12 mouse cellular contexts compared by ENCODE assay signal in genomic region chr7:80347670-80348586, GRCm38 (mm10). TPM values are rescaled to one million over a fixed set of nuclear protein-coding genes. Genes with fewer than 3 reads are reported as not detected.
DNase-seq lines count a peak whose midpoint lies in the region; ATAC-seq and TF ChIP-seq lines count a peak whose summit lies in the region.
"Had no signal": no experiment of that assay in that cellular context is flagged by ENCODE, and none has a peak within 500 bp of the region (broad histone marks: within the 10 kb centered on the region; RNA-seq: fewer than 3 reads in every experiment).

No protein-coding gene starts in this region.

- H3K4me3 ChIP-seq in heart, embryonic 13.5 days: no peak overlapping the region
- H3K4me3 ChIP-seq in lung, embryonic 16.5 days (ENCODE audit: low read length): no peak overlapping the region
- H3K4me3 ChIP-seq in lung, adult 2 months (replicated peaks; ENCODE audit: extremely low read depth, low read depth, low read length): no peak overlapping the region
- no peak overlapping the region for H3K4me3 ChIP-seq in intestine, embryonic 14.5 days (ENCODE audit: low read depth, low read length)
- no peak overlapping the region for H3K4me3 ChIP-seq in small intestine, adult 2 months (ENCODE audit: low read depth, low read length)

- H3K9me3 ChIP-seq in heart, embryonic 13.5 days: no peaks in the 10 kb centered on the region
- no peaks in the 10 kb centered on the region for H3K9me3 ChIP-seq in lung, embryonic 16.5 days (ENCODE audit: control insufficient read depth, low read length)
- no peaks in the 10 kb centered on the region for H3K9me3 ChIP-seq in intestine, embryonic 14.5 days (ENCODE audit: control insufficient read depth, low read length)

- no peak for ATAC-seq in heart, embryonic 13.5 days (ENCODE audit: extremely low read depth, insufficient number of reproducible peaks, low FRiP score, low TSS enrichment)
- peak; percentile 61 for ATAC-seq in lung, embryonic 16.5 days (ENCODE audit: low read depth)
- peak; percentile 12; the same call in 1 of the 2 replicates for ATAC-seq in intestine, embryonic 14.5 days (replicated peaks; ENCODE audit: low FRiP score, low TSS enrichment, low read depth)
- no peak for ATAC-seq in megakaryocyte progenitor cell, adult 5-6 weeks (replicated peaks; ENCODE audit: poor library complexity)

- H3K27me3 ChIP-seq in heart, embryonic 13.5 days (replicated peaks): no peaks in the 10 kb centered on the region
- H3K27me3 ChIP-seq in lung, embryonic 16.5 days (ENCODE audit: control insufficient read depth, insufficient read depth, low read depth, low read length): no peaks in the 10 kb centered on the region
- no peaks in the 10 kb centered on the region for H3K27me3 ChIP-seq in intestine, embryonic 14.5 days (replicated peaks; ENCODE audit: control insufficient read depth, insufficient read depth, low read length)
- no peaks in the 10 kb centered on the region for H3K27me3 ChIP-seq in small intestine, adult 2 months (ENCODE audit: control insufficient read depth, insufficient read depth, low read length)

- no peak overlapping the region for H3K4me2 ChIP-seq in heart, embryonic 13.5 days
- H3K4me2 ChIP-seq in lung, embryonic 16.5 days (ENCODE audit: low read depth, low read length): no peak overlapping the region
- peak overlapping the region; percentile 15; the same call in 1 of the 2 replicates for H3K4me2 ChIP-seq in intestine, embryonic 14.5 days (ENCODE audit: low read length)

- TF ChIP-seq CTCF in lung, adult 2 months (IDR thresholded peaks at IDR 0.05; ENCODE audit: insufficient read depth, low read length): no peak
- TF ChIP-seq CTCF in small intestine, adult 2 months (IDR thresholded peaks at IDR 0.05; ENCODE audit: extremely low read depth, insufficient read length, insufficient replicate concordance, low read depth, low read length): no peak

- no peak for DNase-seq in heart, postnatal 10 days
- no peak for DNase-seq in lung, adult 2 months
- peak; percentile 58 for DNase-seq in intestine, embryonic 14.5 days (ENCODE audit: low spot score)
- no peak for DNase-seq in MN1 (ENCODE audit: low spot score)
- DNase-seq: cerebellum, adult 2 months; heart, postnatal 14 days; spleen, adult 18-20 months; thymus, postnatal 36 days had no signal

- intact Hi-C loops in heart, postnatal 10 days (cut with DNase I): no loop called here

- H3K9ac ChIP-seq in heart, embryonic 13.5 days: 0 out of 2 replicates have a peak overlapping the region, but pooled peaks have one; percentile 28
- H3K9ac ChIP-seq in lung, embryonic 16.5 days (ENCODE audit: low read length): 0 out of 2 replicates have a peak overlapping the region, but pooled peaks have one; percentile 19
- H3K9ac ChIP-seq in intestine, embryonic 14.5 days (ENCODE audit: low read length): no peak overlapping the region

- H3K27ac ChIP-seq in heart, embryonic 13.5 days (replicated peaks): no peak overlapping the region
- peak overlapping the region; percentile 91 for H3K27ac ChIP-seq in lung, embryonic 16.5 days (ENCODE audit: low read length)
- peak overlapping the region; percentile 77 for H3K27ac ChIP-seq in intestine, embryonic 14.5 days (ENCODE audit: low read depth)
- H3K27ac ChIP-seq in small intestine, adult 2 months (ENCODE audit: insufficient read depth, low read depth, low read length): peak overlapping the region; percentile 39

- peaks cover 42% of the 10 kb centered on the region for H3K36me3 ChIP-seq in heart, embryonic 13.5 days
- H3K36me3 ChIP-seq in lung, embryonic 16.5 days (ENCODE audit: control insufficient read depth, insufficient read depth, low read length): peaks cover 6% of the 10 kb centered on the region
- H3K36me3 ChIP-seq in intestine, embryonic 14.5 days (ENCODE audit: control insufficient read depth, insufficient read depth, low read length): peaks cover 27% of the 10 kb centered on the region
- peaks cover 4% of the 10 kb centered on the region; the same call in 1 of the 2 replicates for H3K36me3 ChIP-seq in small intestine, adult 2 months (ENCODE audit: control insufficient read depth, insufficient read depth, low read length)

- no peak for TF ChIP-seq POLR2A in lung, adult 2 months (IDR thresholded peaks at IDR 0.05; ENCODE audit: borderline replicate concordance, extremely low read depth, low read depth, low read length)
- TF ChIP-seq POLR2A in small intestine, adult 2 months (IDR thresholded peaks at IDR 0.05; ENCODE audit: low read depth, low read length): no peak

- WGBS in heart, embryonic 13.5 days: 66% methylated on average over 13 of the region's 13 CpGs
- WGBS in lung, embryonic 16.5 days: 49% methylated on average over 13 of the region's 13 CpGs
- 56% methylated on average over 13 of the region's 13 CpGs for WGBS in lung, adult 2 months
- 41% methylated on average over 13 of the region's 13 CpGs for WGBS in intestine, embryonic 14.5 days
- WGBS in small intestine, adult 2 months: 74% methylated on average over 13 of the region's 13 CpGs

- peaks cover 24% of the 10 kb centered on the region for H3K4me1 ChIP-seq in heart, embryonic 13.5 days
- H3K4me1 ChIP-seq in lung, embryonic 16.5 days (replicated peaks; ENCODE audit: control insufficient read depth, insufficient read depth, low read length): peaks cover 15% of the 10 kb centered on the region
- H3K4me1 ChIP-seq in lung, adult 2 months (ENCODE audit: control insufficient read depth, insufficient read depth, low read length): peaks cover 3% of the 10 kb centered on the region; the same call in 1 of the 2 replicates
- H3K4me1 ChIP-seq in intestine, embryonic 14.5 days (replicated peaks; ENCODE audit: control insufficient read depth, insufficient read depth, low read length): peaks cover 19% of the 10 kb centered on the region; the same call in 1 of the 2 replicates
- H3K4me1 ChIP-seq in small intestine, adult 2 months (ENCODE audit: control insufficient read depth, insufficient read depth, insufficient read length, low read length): peaks cover 9% of the 10 kb centered on the region; the same call in 1 of the 2 replicates

RNA-seq across cellular contexts. Expression of gene Hddc3, which starts 5.0 kb away (rescaled TPM):
- 14.5 and 16.5 TPM in 2 replicates for polyA plus RNA-seq in heart, embryonic 13.5 days (2015; fragmentation: Nextera tagmentation; extraction: Ambion mirVana)
- total RNA-seq in heart, postnatal 10 days (2021): 10 to 100 TPM; 33.1 to 35.5 TPM
- polyA plus RNA-seq in lung, embryonic 16.5 days (2015; fragmentation: Nextera tagmentation; extraction: Ambion mirVana): 20.9 and 21.9 TPM in 2 replicates
- polyA plus RNA-seq in lung, adult 2 months (2012; rRNA removed): 20.4 and 26.9 TPM in 2 replicates
- polyA plus RNA-seq in intestine, embryonic 14.5 days (2014; fragmentation: Nextera tagmentation; extraction: Ambion mirVana): 19.8 and 19.9 TPM in 2 replicates
- 5.2 and 7.2 TPM in 2 replicates for polyA plus RNA-seq in small intestine, adult 2 months (2012; rRNA removed)
- total RNA-seq in megakaryocyte progenitor cell, adult 5-6 weeks (2015): 15.1 and 20.4 TPM in 2 replicates
- 9.1 and 24.0 TPM in 2 replicates for total RNA-seq in megakaryocyte progenitor cell, adult 5-6 weeks (2017)

RNA-seq across cellular contexts. Expression of gene Unc45a, which starts 7.1 kb away (rescaled TPM):
- polyA plus RNA-seq in heart, embryonic 13.5 days (2015; fragmentation: Nextera tagmentation; extraction: Ambion mirVana): 18.2 and 20.1 TPM in 2 replicates
- total RNA-seq in heart, postnatal 10 days (2021): 10 to 100 TPM; 17.9 to 18.9 TPM
- polyA plus RNA-seq in lung, embryonic 16.5 days (2015; fragmentation: Nextera tagmentation; extraction: Ambion mirVana): 40.8 and 42.3 TPM in 2 replicates
- polyA plus RNA-seq in lung, adult 2 months (2012; rRNA removed): 102 and 105 TPM in 2 replicates
- 29.9 and 34.2 TPM in 2 replicates for polyA plus RNA-seq in intestine, embryonic 14.5 days (2014; fragmentation: Nextera tagmentation; extraction: Ambion mirVana)
- polyA plus RNA-seq in small intestine, adult 2 months (2012; rRNA removed): 37.1 and 66.6 TPM in 2 replicates
- 5.4 TPM in 2 replicates for total RNA-seq in megakaryocyte progenitor cell, adult 5-6 weeks (2015)
- total RNA-seq in megakaryocyte progenitor cell, adult 5-6 weeks (2017): 15.6 and 16.6 TPM in 2 replicates

RNA-seq across cellular contexts. Expression of gene Man2a2, which starts 23.2 kb away (rescaled TPM):
- polyA plus RNA-seq in heart, embryonic 13.5 days (2015; fragmentation: Nextera tagmentation; extraction: Ambion mirVana): 15.0 and 19.3 TPM in 2 replicates
- total RNA-seq in heart, postnatal 10 days (2021): 10 to 100 TPM; 70.5 to 72.0 TPM
- polyA plus RNA-seq in lung, embryonic 16.5 days (2015; fragmentation: Nextera tagmentation; extraction: Ambion mirVana): 20.4 and 21.1 TPM in 2 replicates
- polyA plus RNA-seq in lung, adult 2 months (2012; rRNA removed): 93.7 and 96.3 TPM in 2 replicates
- 17.4 and 18.8 TPM in 2 replicates for polyA plus RNA-seq in intestine, embryonic 14.5 days (2014; fragmentation: Nextera tagmentation; extraction: Ambion mirVana)
- polyA plus RNA-seq in small intestine, adult 2 months (2012; rRNA removed): 16.8 and 30.2 TPM in 2 replicates
- total RNA-seq in megakaryocyte progenitor cell, adult 5-6 weeks (2015): 31.2 and 32.6 TPM in 2 replicates
- total RNA-seq in megakaryocyte progenitor cell, adult 5-6 weeks (2017): 37.9 and 44.0 TPM in 2 replicates

RNA-seq across cellular contexts. Expression of gene Rccd1, which starts 23.7 kb away (rescaled TPM):
- 7.3 and 7.8 TPM in 2 replicates for polyA plus RNA-seq in heart, embryonic 13.5 days (2015; fragmentation: Nextera tagmentation; extraction: Ambion mirVana)
- 10 to 100 TPM in 1 of 2 experiments, 1 to 10 TPM in 1; 7.1 to 10.1 TPM for total RNA-seq in heart, postnatal 10 days (2021)
- 7.2 and 8.9 TPM in 2 replicates for polyA plus RNA-seq in lung, embryonic 16.5 days (2015; fragmentation: Nextera tagmentation; extraction: Ambion mirVana)
- polyA plus RNA-seq in lung, adult 2 months (2012; rRNA removed): 10.8 and 12.2 TPM in 2 replicates
- polyA plus RNA-seq in intestine, embryonic 14.5 days (2014; fragmentation: Nextera tagmentation; extraction: Ambion mirVana): 13.5 and 14.4 TPM in 2 replicates
- 3.0 and 3.3 TPM in 2 replicates for polyA plus RNA-seq in small intestine, adult 2 months (2012; rRNA removed)
- total RNA-seq in megakaryocyte progenitor cell, adult 5-6 weeks (2015): 11.3 and 17.7 TPM in 2 replicates
- total RNA-seq in megakaryocyte progenitor cell, adult 5-6 weeks (2017): 14.3 and 21.4 TPM in 2 replicates

RNA-seq across cellular contexts. Expression of gene Fes, which starts 39.8 kb away (rescaled TPM):
- 10.7 and 10.8 TPM in 2 replicates for polyA plus RNA-seq in heart, embryonic 13.5 days (2015; fragmentation: Nextera tagmentation; extraction: Ambion mirVana)
- 10 to 100 TPM; 19.9 to 21.7 TPM for total RNA-seq in heart, postnatal 10 days (2021)
- 18.5 and 19.3 TPM in 2 replicates for polyA plus RNA-seq in lung, embryonic 16.5 days (2015; fragmentation: Nextera tagmentation; extraction: Ambion mirVana)
- polyA plus RNA-seq in lung, adult 2 months (2012; rRNA removed): 51.4 and 60.1 TPM in 2 replicates
- polyA plus RNA-seq in intestine, embryonic 14.5 days (2014; fragmentation: Nextera tagmentation; extraction: Ambion mirVana): 8.0 and 10.1 TPM in 2 replicates
- polyA plus RNA-seq in small intestine, adult 2 months (2012; rRNA removed): 15.2 and 16.6 TPM in 2 replicates
- 117 and 126 TPM in 2 replicates for total RNA-seq in megakaryocyte progenitor cell, adult 5-6 weeks (2015)
- total RNA-seq in megakaryocyte progenitor cell, adult 5-6 weeks (2017): 97.6 and 158 TPM in 2 replicates

Comparison
In these comparisons a context has a peak if more than half of its experiments do, and no peak if none do; other contexts are left out.
1. ATAC-seq: peak in lung, embryonic 16.5 days (single experiment) and intestine, embryonic 14.5 days (single experiment); none in heart, embryonic 13.5 days (single experiment) and megakaryocyte progenitor cell, adult 5-6 weeks (single experiment).